Mouse (Mus musculus) gastrocnemius, adult 18-20 months (tissue): ENCODE data around the gene Nomo1. TPM values are rescaled to one million over a fixed set of nuclear protein-coding genes. Genes with fewer than 3 reads are reported as not detected.

Experiments
- total RNA-seq, 2 experiments: library from RNA; stranded (reverse); gene quantifications; 2 replicates each; pipeline ENCODE4 v1.2.3; 2021

Nomo1 gene
- total RNA-seq, 2 experiments from 2014 or later = 81.7 to 91.1 TPM

Other genes starting within 250 kb of the Nomo1 start
- not detected for gene Lmtk3, start 250.0 kb upstream of the Nomo1 start, total RNA-seq
- not detected for gene Sult2b1, start 249.0 kb upstream of the Nomo1 start, total RNA-seq
- gene Cyth2, start 219.1 kb upstream of the Nomo1 start, total RNA-seq = 10 to 100 TPM; 25.3 to 34.6 TPM
- under 1 TPM in 1 of 2 experiments, not detected in 1; 0.28 TPM for gene Kcnj14, start 208.9 kb upstream of the Nomo1 start, total RNA-seq
- 10 to 100 TPM; 13.4 to 14.3 TPM for gene Grwd1, start 202.8 kb upstream of the Nomo1 start, total RNA-seq
- 10 to 100 TPM; 62.0 to 65.6 TPM for gene Kdelr1, start 160.9 kb upstream of the Nomo1 start, total RNA-seq
- gene Grin2d, start 155.3 kb upstream of the Nomo1 start, total RNA-seq = under 1 TPM; 0.11 to 0.17 TPM
- not detected for gene Syngr4, start 137.0 kb upstream of the Nomo1 start, total RNA-seq
- gene Tmem143, start 136.8 kb upstream of the Nomo1 start, total RNA-seq = 10 to 100 TPM; 56.7 to 59.4 TPM
- 10 to 100 TPM in 1 of 2 experiments, 1 to 10 TPM in 1; 7.8 to 15.1 TPM for gene Emp3, start 112.3 kb upstream of the Nomo1 start, total RNA-seq
- gene Ccdc114, start 109.6 kb upstream of the Nomo1 start, total RNA-seq = under 1 TPM; 0.18 to 0.21 TPM
- gene Abcc6, start 3.4 kb upstream of the Nomo1 start, total RNA-seq = under 1 TPM in 1 of 2 experiments, not detected in 1; 0.17 TPM
- 100 to 1,000 TPM; 121 to 133 TPM for gene Kcnj11, start 67.1 kb downstream of the Nomo1 start, total RNA-seq
- gene Abcc8, start 146.3 kb downstream of the Nomo1 start, total RNA-seq = 1 to 10 TPM; 3.3 to 5.9 TPM
- gene Ush1c, start 204.8 kb downstream of the Nomo1 start, total RNA-seq = 10 to 100 TPM in 1 of 2 experiments, 1 to 10 TPM in 1; 9.5 to 11.0 TPM
- gene Otog, start 207.3 kb downstream of the Nomo1 start, total RNA-seq = under 1 TPM; 0.32 to 0.43 TPM